Mouse (Mus musculus): Measurements from ENCODE around the gene Trim12a. TPM values are rescaled to one million over a fixed set of nuclear protein-coding genes. Genes with fewer than 3 reads are reported as not detected.
"Not testable (repeated sequence)": the region's sequence is repeated elsewhere in the genome, so short reads cannot be mapped to it uniquely, and the experiment has no call there.

Gene Trim12a
- 2.3 and 3.1 TPM in 2 replicates for polyA plus RNA-seq (2015; fragmentation: Nextera tagmentation; extraction: Ambion mirVana)

DNA sequence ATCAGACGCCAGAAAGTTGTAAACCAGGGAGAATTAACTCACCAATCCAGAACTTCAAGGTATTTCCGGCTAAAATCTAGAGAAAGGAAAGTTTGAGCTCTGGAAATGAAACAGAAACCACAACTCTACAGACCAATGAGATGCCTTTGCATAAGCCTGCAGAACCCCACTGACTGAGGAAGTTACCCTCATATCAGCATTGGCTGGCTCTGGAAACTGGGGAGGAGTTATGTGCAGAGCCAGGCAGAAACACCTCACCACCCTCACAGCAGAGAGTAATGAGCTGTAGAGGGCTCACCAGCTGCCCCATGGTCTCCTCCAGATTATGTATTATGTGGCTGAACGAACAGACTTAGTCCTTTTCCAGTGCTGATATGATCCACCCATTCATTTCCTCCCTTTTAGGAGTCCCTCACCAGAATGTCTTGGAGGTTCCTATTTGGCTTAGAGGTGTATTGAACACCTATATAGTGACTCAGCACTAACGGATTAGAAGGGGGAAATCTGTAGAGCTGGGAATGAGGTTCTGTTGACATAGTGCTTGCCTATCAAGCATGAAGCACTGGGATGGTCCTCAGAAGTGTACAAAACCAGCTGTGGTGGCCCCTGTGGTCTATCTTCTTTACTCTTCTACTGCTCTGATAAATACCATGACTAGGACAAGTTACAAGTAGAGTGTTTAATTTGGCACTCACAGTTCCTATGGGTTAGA, at the start of gene Trim12a:
Gene Trim12a (minus strand): TSS at position 98 of the 712 bp plus-strand sequence.
- not testable (repeated sequence) for H3K27me3 ChIP-seq; H3K9ac ChIP-seq; H3K36me3 ChIP-seq; H3K9me3 ChIP-seq; H3K27ac ChIP-seq (replicated peaks); H3K4me1 ChIP-seq (replicated peaks); ATAC-seq (ENCODE audit: low read depth)
- Histone ChIP-seq H3K4me3 (peak within 1 kb of the TSS; percentile 31), H3K4me2 (peak within 1 kb of the TSS; percentile 38)
- 31% methylated on average over 4 of the region's 4 CpGs for WGBS

DNA sequence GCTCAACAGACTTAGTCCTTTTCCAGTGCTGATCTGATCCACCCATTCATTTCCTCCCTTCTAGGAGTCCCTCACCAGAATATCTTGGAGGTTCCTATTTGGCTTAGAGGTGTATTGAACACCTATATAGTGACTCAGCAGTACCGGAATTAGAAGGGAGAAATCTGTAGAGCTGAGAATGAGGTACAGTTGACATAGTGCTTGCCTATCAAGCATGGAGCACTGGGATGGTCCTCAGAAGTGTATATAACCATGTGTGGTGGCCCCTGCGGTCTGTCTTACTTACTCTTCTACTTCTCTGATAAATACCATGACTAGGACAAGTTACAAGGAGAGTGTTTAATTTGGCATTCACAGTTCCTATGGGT, 38.3 kb upstream of the Trim12a start:
- WGBS: 86% methylated on average over 2 of the region's 2 CpGs

DNA sequence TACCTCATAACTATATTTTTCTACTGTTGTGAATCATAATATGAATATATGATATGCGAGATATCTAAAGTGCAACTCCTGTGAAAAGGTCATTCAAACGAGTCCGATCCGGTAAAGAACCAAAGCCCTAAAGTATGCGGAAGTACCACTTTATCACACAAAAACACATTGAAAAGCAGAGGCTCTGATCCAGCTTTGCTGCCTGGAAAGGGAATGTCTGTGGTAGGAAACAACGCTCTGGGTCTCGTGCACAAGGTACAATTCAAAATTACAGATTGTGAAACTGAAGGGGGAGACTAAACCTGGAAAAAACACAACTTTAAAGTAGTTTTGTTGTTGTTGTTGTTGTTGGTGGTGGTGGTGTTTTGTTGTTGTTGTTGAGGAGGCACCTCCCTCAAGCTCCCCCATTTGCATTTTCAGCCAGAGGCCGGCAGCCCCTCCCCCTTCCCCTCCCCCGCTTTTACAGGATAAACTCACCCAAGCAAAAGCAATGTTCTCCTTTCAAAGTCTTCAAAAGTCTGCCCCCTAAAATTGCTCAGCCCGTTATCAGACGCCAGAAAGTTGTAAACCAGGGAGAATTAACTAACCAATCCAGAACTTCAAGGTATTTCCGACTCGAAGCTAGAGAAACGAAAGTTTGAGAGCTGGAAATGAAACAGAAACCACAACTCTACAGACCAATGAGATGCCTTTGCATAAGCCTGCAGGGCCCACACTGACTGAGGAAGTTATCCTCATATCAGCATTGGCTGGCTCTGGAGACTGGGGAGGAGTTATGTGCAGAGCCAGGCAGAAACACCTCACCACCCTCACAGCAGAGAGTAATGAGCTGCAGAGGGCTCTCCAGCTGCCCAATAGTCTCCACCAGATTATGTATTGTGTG, 37.7 kb upstream of the Trim12a start, which contains the start of gene Trim12c:
Gene Trim12c (minus strand): TSS at position 646 of the 883 bp plus-strand sequence.
- Histone ChIP-seq H3K4me3 (peak within 1 kb of the TSS; percentile 25), H3K27me3 (no peaks in the 10 kb centered on the region), H3K4me2 (peak within 1 kb of the TSS; percentile 46), H3K9ac (0 out of 2 replicates have a peak within 1 kb of the TSS, but pooled peaks have one; percentile 1), H3K4me1 (replicated peaks) (peaks cover 6% of the 10 kb centered on the region; the same call in 1 of the 2 replicates), H3K9me3 (no peaks in the 10 kb centered on the region), H3K27ac (replicated peaks) (no peak within 1 kb of the TSS), H3K36me3 (no peaks in the 10 kb centered on the region)
- WGBS: 12% methylated on average over 14 of the region's 14 CpGs
- ATAC-seq (ENCODE audit: low read depth): peak; percentile 94

More for the DNA sequence above, 38.3 kb upstream of the Trim12a start:
- Histone ChIP-seq H3K27ac (replicated peaks) (no peak overlapping the region), H3K9ac (no peak overlapping the region), H3K4me2 (peak overlapping the region; percentile 46; the same call in 1 of the 2 replicates), H3K36me3 (no peaks in the 10 kb centered on the region), H3K27me3 (no peaks in the 10 kb centered on the region), H3K4me1 (replicated peaks) (peaks cover 6% of the 10 kb centered on the region; the same call in 1 of the 2 replicates), H3K4me3 (no peak overlapping the region), H3K9me3 (no peaks in the 10 kb centered on the region)
- ATAC-seq (ENCODE audit: low read depth): no peak

DNA sequence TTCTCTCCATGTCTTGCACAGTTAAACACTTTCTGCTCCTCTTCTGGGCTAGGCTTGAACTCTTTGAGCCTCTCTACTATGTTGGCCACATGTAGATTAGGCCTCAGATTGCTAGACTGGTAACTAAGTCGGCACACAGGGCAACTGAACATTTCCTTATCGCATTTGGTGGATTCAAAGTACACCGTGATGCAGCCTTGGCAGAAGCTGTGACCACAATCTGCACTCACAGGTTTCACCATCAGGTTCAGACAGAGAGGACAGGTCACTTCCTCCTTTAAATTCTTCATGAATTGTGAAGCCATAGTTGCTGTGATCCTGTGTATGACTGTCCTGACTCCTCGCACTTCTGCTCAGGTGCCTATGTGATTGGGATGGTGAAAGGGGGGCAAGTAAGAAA, 32.8 kb upstream of the Trim12a start:
- not testable (repeated sequence) for H3K27ac ChIP-seq (replicated peaks); ATAC-seq (ENCODE audit: low read depth); H3K36me3 ChIP-seq; H3K27me3 ChIP-seq; H3K9me3 ChIP-seq; H3K4me2 ChIP-seq; H3K4me1 ChIP-seq (replicated peaks); H3K9ac ChIP-seq; H3K4me3 ChIP-seq
- WGBS: 90% methylated on average over 4 of the region's 4 CpGs

DNA sequence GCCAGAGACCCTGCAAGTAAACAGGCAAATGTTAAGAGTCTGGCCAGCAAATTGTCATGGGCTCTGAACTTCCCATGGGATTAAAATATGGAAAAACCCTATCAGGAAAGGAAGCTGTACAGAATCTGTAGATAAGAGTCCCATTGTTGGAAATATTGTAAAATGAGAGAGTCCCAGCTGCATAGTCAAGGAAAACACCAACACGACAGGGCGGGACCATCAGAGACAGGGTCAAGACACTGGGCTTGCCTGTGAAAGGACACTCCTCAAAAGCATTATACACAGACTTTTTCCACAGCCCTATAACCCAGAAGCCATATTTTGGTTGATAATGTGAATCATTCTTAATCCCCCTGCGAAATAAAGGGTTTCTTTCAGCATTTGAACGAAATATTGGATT, 25.5 kb upstream of the Trim12a start:
- H3K4me1 ChIP-seq (replicated peaks); H3K27ac ChIP-seq (replicated peaks); ATAC-seq (ENCODE audit: low read depth); H3K4me2 ChIP-seq; H3K36me3 ChIP-seq; H3K27me3 ChIP-seq; H3K9me3 ChIP-seq; H3K9ac ChIP-seq; H3K4me3 ChIP-seq: not testable (repeated sequence)
- 93% methylated on average over 4 of the region's 4 CpGs for WGBS

DNA sequence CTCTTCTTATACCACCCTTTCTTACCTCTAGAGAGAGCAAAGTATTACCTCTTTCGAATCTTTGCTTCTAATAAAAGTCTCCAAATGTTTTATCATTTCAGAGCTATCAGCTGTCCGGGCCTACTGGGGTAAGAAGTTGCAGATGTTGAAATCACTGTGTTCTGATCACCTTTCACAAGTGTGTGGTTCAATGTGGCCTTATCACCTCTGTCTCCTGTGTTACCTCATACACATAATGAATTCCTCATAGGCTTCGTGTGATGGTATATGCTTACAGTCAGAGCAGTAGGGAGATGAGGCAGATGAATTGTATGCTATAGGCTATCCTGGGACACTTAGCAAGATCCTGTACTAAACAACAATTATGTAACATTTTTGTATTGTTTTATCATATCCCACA, 20.3 kb upstream of the Trim12a start:
- WGBS: 93% methylated on average over 3 of the region's 3 CpGs
- not testable (repeated sequence) for H3K27ac ChIP-seq (replicated peaks); H3K9ac ChIP-seq; H3K4me1 ChIP-seq (replicated peaks); H3K9me3 ChIP-seq; H3K36me3 ChIP-seq; ATAC-seq (ENCODE audit: low read depth); H3K27me3 ChIP-seq; H3K4me2 ChIP-seq; H3K4me3 ChIP-seq

DNA sequence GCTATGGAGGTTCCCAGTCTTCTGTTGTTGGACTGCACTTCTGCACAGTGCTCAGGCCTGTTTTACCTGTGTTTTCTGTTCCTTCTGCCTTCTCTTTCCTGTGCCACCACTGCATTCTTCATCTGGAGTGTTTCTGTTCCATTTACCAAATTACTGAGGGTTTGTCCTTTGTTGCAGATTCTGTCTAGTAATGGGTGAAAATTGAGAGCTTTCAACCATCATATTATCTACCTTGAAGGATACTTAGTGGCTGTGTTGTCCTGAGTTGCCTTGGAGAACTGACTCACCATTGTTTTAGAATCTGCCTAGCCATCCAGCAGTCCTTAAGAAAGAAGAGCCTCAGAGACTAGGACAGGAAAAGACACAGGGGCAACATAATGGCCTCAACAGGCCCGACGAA, 13.9 kb upstream of the Trim12a start, which contains the start of gene Trim34b:
Gene Trim34b (plus strand): TSS at position 301 of the 400 bp plus-strand sequence.
- H3K9ac ChIP-seq; H3K27me3 ChIP-seq; H3K4me1 ChIP-seq (replicated peaks); H3K36me3 ChIP-seq; H3K4me2 ChIP-seq; H3K27ac ChIP-seq (replicated peaks); H3K4me3 ChIP-seq; H3K9me3 ChIP-seq; ATAC-seq (ENCODE audit: low read depth): not testable (repeated sequence)
- WGBS: 95% methylated on average over 2 of the region's 2 CpGs

DNA sequence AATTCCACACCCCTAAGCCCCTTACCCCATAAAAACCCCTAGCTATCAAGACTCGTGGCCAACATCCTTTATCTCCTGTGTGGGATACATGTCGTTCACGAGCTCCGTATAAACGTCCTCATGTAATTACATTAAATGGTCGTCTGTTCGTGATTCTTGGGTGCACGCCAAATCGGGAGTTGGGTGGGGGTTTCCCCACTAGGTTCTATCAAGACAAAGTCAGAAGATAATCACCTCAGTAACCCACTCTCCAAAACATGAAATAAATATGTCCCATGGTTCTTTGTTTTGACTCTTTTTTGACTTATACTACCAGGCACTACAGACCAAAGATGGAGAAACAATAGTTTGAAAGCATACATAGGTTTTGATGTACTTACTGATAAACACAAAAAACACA, 6.8 kb upstream of the Trim12a start:
- Histone ChIP-seq H3K9ac (no peak overlapping the region), H3K4me2 (no peak overlapping the region), H3K27me3 (no peaks in the 10 kb centered on the region), H3K4me3 (no peak overlapping the region), H3K36me3 (no peaks in the 10 kb centered on the region), H3K27ac (replicated peaks) (no peak overlapping the region), H3K4me1 (replicated peaks) (no peaks in the 10 kb centered on the region), H3K9me3 (no peaks in the 10 kb centered on the region)
- ATAC-seq (ENCODE audit: low read depth): no peak
- WGBS: 88% methylated on average over 9 of the region's 9 CpGs

DNA sequence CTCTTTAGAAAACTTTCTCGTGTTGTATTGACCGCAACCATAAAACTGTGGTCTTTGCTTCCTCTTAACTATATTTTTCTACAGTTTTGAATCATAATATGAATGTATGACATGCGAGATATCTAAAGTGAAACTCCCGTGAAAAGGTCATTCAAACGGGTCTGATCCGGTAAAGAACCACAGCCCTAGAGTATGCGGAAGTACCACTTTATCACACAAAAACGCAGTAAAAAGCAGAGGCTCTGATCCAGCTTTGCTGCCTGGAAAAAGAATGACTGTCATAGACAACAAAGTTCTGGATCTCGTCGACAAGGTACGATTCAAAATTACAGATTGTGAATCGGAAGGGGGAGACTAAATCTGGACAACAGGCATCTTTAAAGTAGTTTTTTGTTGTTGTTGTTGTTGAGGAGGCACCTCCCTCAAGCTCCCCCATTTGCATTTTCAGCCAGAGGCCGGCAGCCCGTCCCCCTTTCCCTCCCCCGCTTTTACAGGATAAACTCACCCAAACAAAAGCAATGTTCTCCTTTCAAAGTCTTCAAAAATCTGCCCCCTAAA, 391 bp downstream of the Trim12a start:
- H3K36me3 ChIP-seq: no peaks in the 10 kb centered on the region
- 19% methylated on average over 15 of the region's 15 CpGs for WGBS
- no peak for ATAC-seq (ENCODE audit: low read depth)
- peak overlapping the region; percentile 38 for H3K4me2 ChIP-seq
- no peak overlapping the region for H3K9ac ChIP-seq
- peak overlapping the region; percentile 31 for H3K4me3 ChIP-seq
- no peak overlapping the region for H3K27ac ChIP-seq (replicated peaks)
- no peaks in the 10 kb centered on the region for H3K9me3 ChIP-seq
- H3K4me1 ChIP-seq (replicated peaks): no peaks in the 10 kb centered on the region; the same call in 1 of the 2 replicates
- no peaks in the 10 kb centered on the region for H3K27me3 ChIP-seq

DNA sequence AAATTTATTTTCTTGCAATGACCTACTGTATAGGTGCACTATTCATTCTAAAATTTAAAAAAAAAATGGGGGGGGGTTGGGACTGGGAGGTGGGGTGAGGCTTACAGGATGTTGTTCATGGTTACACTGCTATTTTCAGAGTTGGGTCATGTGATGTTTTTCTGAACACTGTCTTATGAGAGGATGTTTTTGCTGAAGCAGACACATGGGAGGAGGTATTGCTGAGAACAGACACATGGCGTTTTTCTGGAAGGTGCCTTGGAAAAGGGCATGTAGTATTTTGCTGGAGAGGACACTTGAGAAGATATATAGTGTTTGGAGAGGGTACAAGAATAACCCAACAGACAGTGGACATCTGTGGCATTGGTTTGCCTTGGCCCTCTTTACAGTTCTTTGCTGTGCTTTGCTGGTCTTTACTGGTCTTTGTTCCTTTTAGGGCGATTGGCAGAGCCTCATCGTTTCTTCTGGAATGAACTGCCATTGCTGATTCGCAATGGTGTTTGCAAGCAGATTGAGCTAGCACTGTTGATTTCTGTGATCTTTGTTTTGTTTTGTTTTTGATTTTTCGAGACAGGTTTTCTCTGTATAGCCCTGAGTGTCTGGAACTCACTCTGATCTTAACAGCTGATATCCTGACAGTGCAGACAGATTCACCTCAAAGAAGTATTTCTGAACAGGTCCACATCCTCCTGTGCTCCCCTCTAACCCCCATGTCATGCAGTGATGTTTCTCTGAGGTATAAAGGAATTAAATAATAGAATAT, 23.4 kb downstream of the Trim12a start:
- no peaks in the 10 kb centered on the region for H3K36me3 ChIP-seq
- ATAC-seq (ENCODE audit: low read depth): no peak
- H3K27ac ChIP-seq (replicated peaks): no peak overlapping the region
- no peak overlapping the region for H3K9ac ChIP-seq
- H3K4me3 ChIP-seq: no peak overlapping the region
- WGBS: 82% methylated on average over 5 of the region's 5 CpGs
- no peak overlapping the region for H3K4me2 ChIP-seq
- H3K9me3 ChIP-seq: no peaks in the 10 kb centered on the region
- H3K27me3 ChIP-seq: no peaks in the 10 kb centered on the region
- H3K4me1 ChIP-seq (replicated peaks): no peaks in the 10 kb centered on the region

DNA sequence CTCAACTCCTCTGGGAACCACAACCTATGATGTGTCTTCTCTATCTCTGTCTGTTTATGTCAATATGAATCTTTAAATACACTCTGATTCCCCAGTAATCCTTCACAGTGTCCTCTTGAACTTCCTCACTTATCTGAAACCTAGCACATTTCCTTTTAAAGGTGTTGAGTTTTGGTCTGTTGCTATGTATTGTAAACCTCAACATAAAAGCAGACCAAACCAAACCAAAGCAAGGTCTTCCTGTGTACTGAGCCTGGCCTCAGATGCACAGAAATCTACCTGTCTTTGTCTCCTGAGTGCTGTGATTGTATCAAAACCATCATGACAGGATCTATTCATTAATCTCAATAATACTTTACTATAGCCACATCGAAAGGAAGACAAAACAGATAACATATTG, 24.6 kb downstream of the Trim12a start:
- WGBS: 88% methylated on average over 1 of the region's 1 CpGs
- no peak overlapping the region for H3K9ac ChIP-seq
- H3K4me3 ChIP-seq: no peak overlapping the region
- ATAC-seq (ENCODE audit: low read depth): no peak
- H3K27me3 ChIP-seq: no peaks in the 10 kb centered on the region
- no peaks in the 10 kb centered on the region for H3K36me3 ChIP-seq
- no peak overlapping the region for H3K27ac ChIP-seq (replicated peaks)
- no peaks in the 10 kb centered on the region for H3K9me3 ChIP-seq
- H3K4me1 ChIP-seq (replicated peaks): no peaks in the 10 kb centered on the region
- H3K4me2 ChIP-seq: no peak overlapping the region
